ENCODE assay signal across 8 mouse cellular contexts in the genomic region with DNA sequence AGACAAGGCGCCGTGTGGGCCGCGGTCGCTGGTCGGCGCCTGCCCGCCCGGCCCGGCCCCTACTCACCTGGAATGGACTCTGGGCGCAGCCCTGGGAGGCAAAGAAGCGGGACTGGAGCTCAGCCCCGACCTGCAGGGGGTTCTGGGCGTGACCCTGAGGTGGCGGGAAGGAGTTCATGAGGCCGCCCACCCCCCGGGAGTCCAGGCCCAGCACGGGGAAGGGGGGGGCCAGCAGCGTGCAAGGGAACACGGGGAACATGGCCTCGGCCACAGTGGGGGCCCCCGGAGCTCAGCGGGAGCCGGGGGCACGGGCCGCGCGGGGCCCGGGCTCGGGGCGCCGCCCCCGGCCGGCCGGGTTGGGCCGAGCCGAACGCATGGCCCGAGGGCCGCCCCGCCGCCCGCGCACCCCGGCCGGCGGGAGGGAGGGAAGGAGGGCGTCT. TPM values are rescaled to one million over a fixed set of nuclear protein-coding genes. Genes with fewer than 3 reads are reported as not detected.
DNase-seq lines count a peak whose midpoint lies in the region; ATAC-seq and TF ChIP-seq lines count a peak whose summit lies in the region.

No protein-coding gene starts in this region.

- no peaks in the 10 kb centered on the region for H3K27me3 ChIP-seq in embryonic facial prominence, embryonic 14.5 days (replicated peaks; ENCODE audit: control insufficient read depth, insufficient read depth, low read length)

- H3K27ac ChIP-seq in ES-E14 (ENCODE audit: insufficient read depth, low read depth, low read length, poor library complexity, severe bottlenecking), result peak overlapping the region; percentile 99
- peak overlapping the region; percentile 99 for H3K27ac ChIP-seq in embryonic facial prominence, embryonic 14.5 days (replicated peaks; ENCODE audit: low read depth, low read length)
- peak overlapping the region; percentile 36; the same call in 1 of the 2 replicates for H3K27ac ChIP-seq in macrophage

- H3K79me2 ChIP-seq in macrophage (ENCODE audit: inconsistent target), result peaks cover 22% of the 10 kb centered on the region

- H3K4me1 ChIP-seq in ES-E14 (ENCODE audit: control insufficient read depth in 2 of 2, insufficient read depth in 2 of 2, low read length in 2 of 2, poor library complexity in 1 of 2), result peaks cover 9 to 12% of the 10 kb centered on the region in 2 experiments; a peak in 2 of 4 replicates
- peaks cover 18% of the 10 kb centered on the region for H3K4me1 ChIP-seq in embryonic facial prominence, embryonic 14.5 days (ENCODE audit: control insufficient read depth, insufficient read depth, low read length)

- peak; percentile 16 for ATAC-seq in embryonic facial prominence, embryonic 14.5 days (ENCODE audit: low read depth)

- H3K4me2 ChIP-seq in embryonic facial prominence, embryonic 14.5 days (ENCODE audit: low read depth, low read length), result peak overlapping the region; percentile 79

- in situ Hi-C loops in ES-E14 (cut with MboI; ENCODE audit: low sequenced_read_pairs in 2 of 2, unreplicated experiment in 2 of 2), result no loop called here

- peak overlapping the region; percentile 90 for H3K9ac ChIP-seq in ES-E14 (ENCODE audit: insufficient read depth, low read depth, low read length, poor library complexity, severe bottlenecking)
- peak overlapping the region; percentile 98 for H3K9ac ChIP-seq in embryonic facial prominence, embryonic 14.5 days (ENCODE audit: low read depth, low read length)

- no peaks in the 10 kb centered on the region for H3K9me3 ChIP-seq in ES-E14 (ENCODE audit: control insufficient read depth, insufficient read depth, low read depth, low read length)
- no peaks in the 10 kb centered on the region for H3K9me3 ChIP-seq in embryonic facial prominence, embryonic 14.5 days (ENCODE audit: control insufficient read depth, low read length)

- H3K36me3 ChIP-seq in ES-E14 (ENCODE audit: control insufficient read depth, insufficient read depth, low read length, poor library complexity, severe bottlenecking) (peaks cover 53% of the 10 kb centered on the region), macrophage (ENCODE audit: inconsistent target) (0 out of 2 replicates have a peak, but pooled peaks cover 5% of the 10 kb centered on the region)
- peaks cover 57% of the 10 kb centered on the region for H3K36me3 ChIP-seq in embryonic facial prominence, embryonic 14.5 days (ENCODE audit: control insufficient read depth, insufficient read depth, low read length)

- intact Hi-C loops in heart, postnatal 10 days (cut with DNase I), result loop anchor here (5.0 kb wide), 2 partner anchors 76 to 204 kb away; no protein-coding TSS in a partner anchor

- H3K4me3 ChIP-seq in ES-E14 (ENCODE audit: insufficient read depth in 1 of 2, low read depth in 1 of 2, low read length in 2 of 2, poor library complexity in 1 of 2, severe bottlenecking in 1 of 2) (peak overlapping the region; percentile 87 to 89), macrophage (ENCODE audit: inconsistent target) (peak overlapping the region; percentile 15; the same call in 1 of the 2 replicates)
- H3K4me3 ChIP-seq in embryonic facial prominence, embryonic 14.5 days (ENCODE audit: low read depth, low read length), result peak overlapping the region; percentile 87

- DNase-seq in ES-E14 (ENCODE audit: low read depth, low spot score), result no peak
- DNase-seq in adrenal gland, postnatal 25 days, result peak; percentile 63
- DNase-seq in embryonic facial prominence, embryonic 14.5 days (ENCODE audit: low spot score), result peak; percentile 88
- DNase-seq in heart, postnatal 10 days, result peak; percentile 77 to 82
- peak; percentile 82 to 89 for DNase-seq in kidney, postnatal 4 days
- DNase-seq in spleen, postnatal 14 days (ENCODE audit: low spot score in 2 of 2), result peak; percentile 49 to 62
- DNase-seq in Muller cell, postnatal 12 days (ENCODE audit: inconsistent ontology term), result no peak

- WGBS in embryonic facial prominence, embryonic 14.5 days, result 0% methylated on average over 7 of the region's 48 CpGs
- under 1% methylated on average over 27 of the region's 48 CpGs for WGBS in macrophage (ENCODE audit: missing documents)

TF ChIP-seq in ES-E14, 5 proteins besides CTCF, POLR2A, EP300 and RAD21:
- no peak for TF ChIP-seq CHD2 (IDR thresholded peaks at IDR 0.05; ENCODE audit: low read depth, low read length)
- no peak for TF ChIP-seq ZC3H11A (IDR thresholded peaks at IDR 0.05; ENCODE audit: borderline replicate concordance, low read depth, low read length)
- no peak for TF ChIP-seq ZNF384 (IDR thresholded peaks at IDR 0.05; ENCODE audit: low read depth, low read length)
- no peak for TF ChIP-seq HCFC1 (IDR thresholded peaks at IDR 0.05; ENCODE audit: borderline replicate concordance, insufficient read depth, low read length)
- TF ChIP-seq MAFK (IDR thresholded peaks at IDR 0.05; ENCODE audit: insufficient read depth, low read depth, low read length), result no peak

RNA-seq across cellular contexts. Expression of gene Maz, which starts 0.7 kb away (rescaled TPM):
- total RNA-seq in ES-E14 (2012; rRNA removed), result 134 and 164 TPM in 2 replicates
- 167 and 171 TPM in 2 replicates for total RNA-seq in adrenal gland, postnatal 25 days (2021)
- 57.3 TPM in 2 replicates for polyA plus RNA-seq in embryonic facial prominence, embryonic 14.5 days (2014; fragmentation: Nextera tagmentation; extraction: Ambion mirVana)
- total RNA-seq in heart, postnatal 10 days (2021), result 100 to 1,000 TPM; 106 to 113 TPM
- 100 to 1,000 TPM in 14 of 26 experiments, 10 to 100 TPM in 12; 28.6 to 228 (median 101) TPM for total RNA-seq in macrophage (2018; cell fraction: chromatin; rRNA removed)
- 10 to 100 TPM; 29.3 to 99.4 (median 59.6) TPM for total RNA-seq in macrophage (2018; cell fraction: cytosol; rRNA removed)
- 100 to 1,000 TPM in 11 of 26 experiments, 10 to 100 TPM in 15; 35.2 to 181 (median 89.7) TPM for total RNA-seq in macrophage (2018; cell fraction: nucleus; rRNA removed)
- polyA plus RNA-seq in macrophage (2018), result 58.9 to 102 TPM (median 70.2 TPM) in 3 replicates

RNA-seq across cellular contexts. Expression of gene Prrt2, which starts 5.2 kb away (rescaled TPM):
- 0.36 and 0.85 TPM in 2 replicates for total RNA-seq in ES-E14 (2012; rRNA removed)
- 2.2 and 5.1 TPM in 2 replicates for total RNA-seq in adrenal gland, postnatal 25 days (2021)
- 19.5 and 21.6 TPM in 2 replicates for polyA plus RNA-seq in embryonic facial prominence, embryonic 14.5 days (2014; fragmentation: Nextera tagmentation; extraction: Ambion mirVana)
- 1 to 10 TPM; 1.0 to 2.3 TPM for total RNA-seq in heart, postnatal 10 days (2021)
- total RNA-seq in macrophage (2018; cell fraction: chromatin; rRNA removed), result 1 to 10 TPM in 3 of 26 experiments, under 1 TPM in 10, not detected in 13; 0.21 to 3.0 (median 0.60) TPM
- total RNA-seq in macrophage (2018; cell fraction: cytosol; rRNA removed), result not detected
- total RNA-seq in macrophage (2018; cell fraction: nucleus; rRNA removed), result 1 to 10 TPM in 2 of 26 experiments, under 1 TPM in 9, not detected in 15; 0.30 to 1.6 (median 0.85) TPM
- polyA plus RNA-seq in macrophage (2018), result not detected in 3 replicates

RNA-seq across cellular contexts. Expression of gene Gm42742, which starts 5.3 kb away (rescaled TPM):
- 23.4 and 38.4 TPM in 2 replicates for total RNA-seq in ES-E14 (2012; rRNA removed)
- total RNA-seq in adrenal gland, postnatal 25 days (2021), result 31.0 and 44.0 TPM in 2 replicates
- 53.5 and 66.6 TPM in 2 replicates for polyA plus RNA-seq in embryonic facial prominence, embryonic 14.5 days (2014; fragmentation: Nextera tagmentation; extraction: Ambion mirVana)
- 10 to 100 TPM; 19.0 to 27.2 TPM for total RNA-seq in heart, postnatal 10 days (2021)
- total RNA-seq in macrophage (2018; cell fraction: chromatin; rRNA removed), result 10 to 100 TPM in 15 of 26 experiments, 1 to 10 TPM in 9, under 1 TPM in 1, not detected in 1; 0.36 to 36.4 (median 12.7) TPM
- total RNA-seq in macrophage (2018; cell fraction: cytosol; rRNA removed), result 10 to 100 TPM in 22 of 26 experiments, 1 to 10 TPM in 4; 1.8 to 40.9 (median 20.4) TPM
- 10 to 100 TPM in 21 of 26 experiments, 1 to 10 TPM in 5; 7.5 to 42.8 (median 18.3) TPM for total RNA-seq in macrophage (2018; cell fraction: nucleus; rRNA removed)
- 15.3 to 31.9 TPM (median 18.2 TPM) in 3 replicates for polyA plus RNA-seq in macrophage (2018)

RNA-seq across cellular contexts. Expression of gene Pagr1a, which starts 9.0 kb away (rescaled TPM):
- total RNA-seq in ES-E14 (2012; rRNA removed), result 12.1 and 32.3 TPM in 2 replicates
- total RNA-seq in adrenal gland, postnatal 25 days (2021), result 13.4 and 28.2 TPM in 2 replicates
- polyA plus RNA-seq in embryonic facial prominence, embryonic 14.5 days (2014; fragmentation: Nextera tagmentation; extraction: Ambion mirVana), result 12.8 and 30.5 TPM in 2 replicates
- 10 to 100 TPM in 1 of 2 experiments, 1 to 10 TPM in 1; 6.4 to 19.6 TPM for total RNA-seq in heart, postnatal 10 days (2021)
- total RNA-seq in macrophage (2018; cell fraction: chromatin; rRNA removed), result 10 to 100 TPM in 4 of 26 experiments, 1 to 10 TPM in 5, not detected in 17; 2.7 to 16.1 (median 9.6) TPM
- total RNA-seq in macrophage (2018; cell fraction: cytosol; rRNA removed), result 10 to 100 TPM in 20 of 26 experiments, 1 to 10 TPM in 6; 4.4 to 37.7 (median 16.9) TPM
- total RNA-seq in macrophage (2018; cell fraction: nucleus; rRNA removed), result 10 to 100 TPM in 6 of 26 experiments, 1 to 10 TPM in 7, not detected in 13; 1.5 to 20.5 (median 7.7) TPM
- 1.1 to 15.9 TPM (median 13.4 TPM) in 3 replicates for polyA plus RNA-seq in macrophage (2018)

RNA-seq across cellular contexts. Expression of gene Pagr1b, which starts 9.9 kb away (rescaled TPM):
- 0.63 and 1.3 TPM in 2 replicates for total RNA-seq in ES-E14 (2012; rRNA removed)
- 1.7 and 2.8 TPM in 2 replicates for total RNA-seq in adrenal gland, postnatal 25 days (2021)
- 0.39 TPM in 1 of 2 replicates, not detected in the other for polyA plus RNA-seq in embryonic facial prominence, embryonic 14.5 days (2014; fragmentation: Nextera tagmentation; extraction: Ambion mirVana)
- not detected for total RNA-seq in heart, postnatal 10 days (2021)
- total RNA-seq in macrophage (2018; cell fraction: chromatin; rRNA removed), result 1 to 10 TPM in 20 of 26 experiments, not detected in 6; 1.9 to 9.3 (median 4.3) TPM
- total RNA-seq in macrophage (2018; cell fraction: cytosol; rRNA removed), result 1 to 10 TPM in 13 of 26 experiments, under 1 TPM in 7, not detected in 6; 0.32 to 3.0 (median 1.8) TPM
- 10 to 100 TPM in 2 of 26 experiments, 1 to 10 TPM in 14, not detected in 10; 1.2 to 14.7 (median 3.1) TPM for total RNA-seq in macrophage (2018; cell fraction: nucleus; rRNA removed)
- 1.4 to 5.2 TPM in 2 of 3 replicates, not detected in the other for polyA plus RNA-seq in macrophage (2018)

Comparison
In these comparisons a context has a peak if more than half of its experiments do, and no peak if none do; other contexts are left out.
1. DNase-seq: peak in adrenal gland, postnatal 25 days (single experiment), embryonic facial prominence, embryonic 14.5 days (single experiment), heart, postnatal 10 days (2 of 2), kidney, postnatal 4 days (2 of 2) and spleen, postnatal 14 days (2 of 2); none in ES-E14 (single experiment) and Muller cell, postnatal 12 days (single experiment).
2. H3K27ac ChIP-seq: peak in every context shown above with its lines; median percentile 99 in ES-E14; 99 in embryonic facial prominence, embryonic 14.5 days; 36 in macrophage.
3. H3K4me3 ChIP-seq: peak in every context shown above with its lines; median percentile 88 in ES-E14; 87 in embryonic facial prominence, embryonic 14.5 days; 15 in macrophage.